Mouse (Mus musculus) embryonic facial prominence, embryonic 12.5 days (tissue): ENCODE measurements around the gene Trpm3. TPM values are rescaled to one million over a fixed set of nuclear protein-coding genes. Genes with fewer than 3 reads are reported as not detected.

Experiments
- ATAC-seq: fragments of 200-750 bp; cut with Nextera tagmentation; 2 replicates; pipeline ENCODE4 v1.8.0; 2017; ENCODE audit not compliant: insufficient number of reproducible peaks, insufficient read depth, low FRiP score, low TSS enrichment
- H3K27ac ChIP-seq: fragments of 300-500 bp; sonication (generic); 2 replicates; pipeline ENCODE4 v1.5.1; 2016; ENCODE audit warnings: mild to moderate bottlenecking
- H3K27me3 ChIP-seq: fragments of 300-500 bp; sonication (generic); 2 replicates; pipeline ENCODE4 v1.6.1; 2016; ENCODE audit warnings: mild to moderate bottlenecking, moderate library complexity
- H3K36me3 ChIP-seq: fragments of 300-500 bp; sonication (generic); 2 replicates; pipeline ENCODE4 v1.6.1; 2016; ENCODE audit warnings: mild to moderate bottlenecking
- H3K4me1 ChIP-seq: fragments of 300-500 bp; sonication (generic); 2 replicates; pipeline ENCODE4 v1.6.1; 2016
- H3K4me2 ChIP-seq: fragments of 300-500 bp; sonication (generic); replicated peaks from 2 replicates; pipeline ENCODE4 v1.6.1; 2016; ENCODE audit warnings: mild to moderate bottlenecking, moderate library complexity
- H3K4me3 ChIP-seq: fragments of 300-500 bp; sonication (generic); 2 replicates; pipeline ENCODE4 v1.5.1; 2016; ENCODE audit warnings: mild to moderate bottlenecking
- H3K9ac ChIP-seq: fragments of 300-500 bp; sonication (generic); 2 replicates; pipeline ENCODE4 v1.6.1; 2016; ENCODE audit warnings: mild to moderate bottlenecking, moderate library complexity
- H3K9me3 ChIP-seq: fragments of 300-500 bp; sonication (generic); 2 replicates; pipeline ENCODE4 v1.6.1; 2016; ENCODE audit warnings: mild to moderate bottlenecking, moderate library complexity
- WGBS: fragments of 180-500 bp; shearing (Covaris S2); methylation state at CpG from one replicate; pipeline ENCODE4 v1.1.7; 2016; 5-methylcytosine and 5-hydroxymethylcytosine counted together
- polyA plus RNA-seq: library from polyadenylated mRNA; unstranded; fragments of >200 nt; fragmentation: Nextera tagmentation; extraction: Ambion mirVana; gene quantifications from 2 replicates; pipeline ENCODE4 v1.2.1, GENCODE M21; 2016

Trpm3 gene
- polyA plus RNA-seq, 1 experiment from 2014 or later = 12.5 TPM

DNA sequence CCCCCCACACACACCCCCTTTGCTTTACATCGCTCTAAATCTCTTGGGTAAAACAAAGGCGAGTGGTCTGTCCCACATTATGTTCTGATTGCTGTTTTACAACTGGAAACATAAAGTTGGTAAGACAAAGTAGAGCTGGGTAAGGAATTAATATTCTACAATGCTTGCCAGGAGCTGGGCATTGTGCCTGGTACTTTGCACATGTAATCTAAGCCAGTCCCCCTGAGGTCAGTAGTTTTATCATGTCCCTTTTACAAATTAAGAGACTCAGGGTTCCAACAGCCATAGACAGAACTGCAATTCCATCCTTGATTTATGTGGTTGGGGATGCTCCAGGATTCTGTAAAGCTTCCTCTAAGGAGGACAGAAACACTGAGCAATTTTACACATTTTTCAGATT lies 591.0 kb downstream of the Trpm3 start:
- H3K4me2 ChIP-seq = no peak overlapping the region
- no peaks in the 10 kb centered on the region for H3K36me3 ChIP-seq
- H3K9ac ChIP-seq = no peak overlapping the region
- no peaks in the 10 kb centered on the region for H3K27me3 ChIP-seq
- H3K4me3 ChIP-seq = no peak overlapping the region
- no peak for ATAC-seq
- H3K9me3 ChIP-seq = no peaks in the 10 kb centered on the region
- 0 out of 2 replicates have a peak, but pooled peaks cover 3% of the 10 kb centered on the region for H3K4me1 ChIP-seq
- H3K27ac ChIP-seq = no peak overlapping the region
- 77% methylated on average over 2 of the region's 2 CpGs for WGBS

DNA sequence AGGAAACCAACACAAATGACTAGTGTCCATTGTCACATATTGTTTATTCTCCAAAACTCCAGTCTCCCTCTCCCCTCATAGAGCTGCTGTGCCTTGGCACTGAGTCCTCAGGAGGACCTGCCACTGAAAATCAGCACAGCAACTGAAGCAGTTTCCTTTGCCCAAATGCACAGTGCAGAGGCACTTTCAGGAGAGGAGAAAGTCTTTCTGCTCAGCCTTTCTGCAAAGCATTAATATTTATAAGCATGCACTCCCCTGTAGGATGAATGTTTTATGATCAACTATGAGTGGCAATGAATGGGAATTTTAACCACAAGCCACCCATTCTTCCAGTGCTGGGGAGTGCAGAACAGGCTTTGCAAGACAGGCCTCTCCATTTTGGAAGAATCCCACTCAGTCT lies 592.1 kb downstream of the Trpm3 start:
- Histone ChIP-seq H3K4me3 (no peak overlapping the region), H3K4me1 (0 out of 2 replicates have a peak, but pooled peaks cover 3% of the 10 kb centered on the region), H3K36me3 (no peaks in the 10 kb centered on the region), H3K9ac (no peak overlapping the region), H3K4me2 (no peak overlapping the region), H3K27me3 (no peaks in the 10 kb centered on the region), H3K27ac (no peak overlapping the region), H3K9me3 (no peaks in the 10 kb centered on the region)
- no peak for ATAC-seq

DNA sequence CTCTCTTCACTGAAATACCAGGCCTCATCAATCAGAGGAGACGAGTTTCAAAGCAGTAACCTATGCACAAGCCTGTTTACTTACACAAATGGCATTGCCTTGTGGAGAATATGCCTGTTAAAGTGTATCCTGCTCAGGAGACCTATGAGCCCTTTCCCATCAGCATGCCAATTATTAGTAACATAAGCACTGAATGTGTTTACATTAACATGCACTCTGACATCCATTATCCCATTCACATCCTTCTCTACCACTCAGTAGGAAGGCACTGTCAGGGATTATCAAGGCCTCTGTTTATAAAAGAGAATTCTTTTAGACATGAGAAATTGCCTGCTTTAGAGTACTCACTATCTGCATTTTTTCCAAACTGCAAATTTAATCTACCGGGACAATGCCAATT lies 598.0 kb downstream of the Trpm3 start:
- Histone ChIP-seq H3K4me2 (no peak overlapping the region), H3K9me3 (no peaks in the 10 kb centered on the region), H3K4me1 (0 out of 2 replicates have a peak, but pooled peaks cover 3% of the 10 kb centered on the region), H3K9ac (no peak overlapping the region), H3K27ac (no peak overlapping the region), H3K36me3 (no peaks in the 10 kb centered on the region), H3K4me3 (no peak overlapping the region), H3K27me3 (no peaks in the 10 kb centered on the region)
- no peak for ATAC-seq
- WGBS = 60% methylated on average over 2 of the region's 2 CpGs

DNA sequence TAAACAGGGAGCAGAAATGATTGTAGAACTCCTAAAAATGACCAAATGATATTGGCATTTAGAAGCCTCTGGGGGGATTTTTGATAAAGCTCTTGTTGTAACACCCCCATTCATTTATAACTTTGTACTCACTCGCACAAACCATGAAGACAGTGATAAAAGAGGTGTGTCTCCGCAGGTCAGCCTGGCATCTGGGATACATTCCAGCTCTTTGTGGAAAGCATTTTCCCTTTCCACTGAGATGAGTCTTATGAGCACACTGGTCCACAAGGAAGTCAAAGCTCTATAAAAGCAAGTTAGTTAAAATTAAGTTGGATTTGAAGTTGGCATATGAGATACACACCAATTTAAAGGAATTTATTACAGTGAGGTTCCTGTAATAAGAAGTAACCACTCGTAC lies 600.4 kb downstream of the Trpm3 start:
- no peak overlapping the region for H3K4me3 ChIP-seq
- H3K9me3 ChIP-seq = no peaks in the 10 kb centered on the region
- 86% methylated on average over 3 of the region's 3 CpGs for WGBS
- no peak overlapping the region for H3K9ac ChIP-seq
- no peaks in the 10 kb centered on the region for H3K36me3 ChIP-seq
- no peak overlapping the region for H3K27ac ChIP-seq
- no peaks in the 10 kb centered on the region for H3K27me3 ChIP-seq
- no peaks in the 10 kb centered on the region for H3K4me1 ChIP-seq
- ATAC-seq = no peak
- no peak overlapping the region for H3K4me2 ChIP-seq

DNA sequence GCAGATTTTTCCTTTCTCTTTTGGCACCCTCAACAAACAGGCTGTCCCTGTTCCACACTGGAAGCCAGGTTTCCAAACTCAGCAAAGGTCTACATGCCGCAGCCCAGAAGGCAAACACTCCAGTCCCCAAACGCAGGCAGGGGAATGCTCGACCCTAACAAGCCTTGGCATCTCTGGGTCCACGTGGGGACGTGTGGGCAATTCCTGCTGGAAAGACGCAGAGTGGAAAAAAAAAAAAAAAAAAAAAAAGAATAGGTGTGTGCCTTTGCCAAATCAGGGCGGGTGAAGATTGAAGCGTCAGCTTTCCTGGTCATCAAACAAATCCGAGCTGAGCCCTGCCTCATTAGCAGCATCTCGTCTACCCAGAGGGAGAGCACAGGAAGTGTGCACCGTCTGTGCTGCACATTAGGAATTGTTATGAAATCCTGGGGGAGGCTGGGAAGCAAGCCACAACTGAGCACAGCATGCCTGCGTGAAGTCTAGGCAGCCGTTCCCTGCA lies 614.5 kb downstream of the Trpm3 start:
- no peak overlapping the region for H3K9ac ChIP-seq
- H3K4me3 ChIP-seq = no peak overlapping the region
- ATAC-seq = peak; percentile 69; the same call in 1 of the 2 replicates
- H3K27ac ChIP-seq = no peak overlapping the region
- H3K36me3 ChIP-seq = no peaks in the 10 kb centered on the region
- 0 out of 2 replicates have a peak, but pooled peaks cover 2% of the 10 kb centered on the region for H3K4me1 ChIP-seq
- no peak overlapping the region for H3K4me2 ChIP-seq
- no peaks in the 10 kb centered on the region for H3K27me3 ChIP-seq
- no peaks in the 10 kb centered on the region for H3K9me3 ChIP-seq
- WGBS = 47% methylated on average over 13 of the region's 13 CpGs

DNA sequence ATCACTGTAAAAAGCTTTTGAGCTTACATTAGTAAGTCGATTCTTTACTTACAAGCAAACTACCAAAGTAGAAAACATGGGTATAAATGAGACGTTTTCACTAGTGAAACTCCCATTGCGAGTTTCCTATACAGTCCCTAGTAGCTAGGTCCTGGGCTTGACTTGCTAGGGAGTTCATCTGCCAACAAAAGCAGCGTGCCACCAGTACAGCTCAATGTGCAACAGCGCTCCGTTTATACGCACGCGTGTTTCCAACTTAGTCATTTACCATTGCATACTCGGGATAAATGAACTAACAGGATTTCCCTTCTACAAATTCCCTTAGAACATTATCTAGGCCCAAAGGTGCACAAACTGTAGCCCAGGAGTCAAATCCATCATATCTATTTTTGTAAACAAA lies 615.2 kb downstream of the Trpm3 start:
- Histone ChIP-seq H3K27me3 (no peaks in the 10 kb centered on the region), H3K4me3 (no peak overlapping the region), H3K9me3 (no peaks in the 10 kb centered on the region), H3K4me1 (0 out of 2 replicates have a peak, but pooled peaks cover 2% of the 10 kb centered on the region), H3K9ac (no peak overlapping the region), H3K4me2 (no peak overlapping the region), H3K27ac (no peak overlapping the region), H3K36me3 (no peaks in the 10 kb centered on the region)
- ATAC-seq = no peak
- 87% methylated on average over 10 of the region's 10 CpGs for WGBS

DNA sequence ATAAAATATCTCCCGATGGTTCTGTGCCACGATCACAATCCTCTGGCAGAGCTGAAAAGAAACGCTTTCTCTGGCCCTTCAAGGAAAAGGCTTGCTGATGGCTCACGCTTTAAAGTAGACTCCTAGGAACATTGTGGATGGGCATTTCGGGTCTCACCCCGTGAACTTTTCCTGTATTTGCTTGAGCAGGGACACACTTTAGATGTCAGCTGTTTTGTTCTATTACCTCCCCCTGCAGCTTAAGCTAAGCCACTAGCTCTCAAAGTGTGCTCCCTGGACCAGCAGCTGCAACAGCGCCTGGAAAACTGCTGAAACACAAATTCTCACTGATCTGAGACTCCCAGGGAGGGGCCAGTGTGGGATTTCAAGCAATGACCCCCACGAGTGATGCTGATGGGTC lies 615.7 kb downstream of the Trpm3 start:
- Histone ChIP-seq H3K27ac (no peak overlapping the region), H3K27me3 (no peaks in the 10 kb centered on the region), H3K4me2 (no peak overlapping the region), H3K4me1 (0 out of 2 replicates have a peak, but pooled peaks cover 2% of the 10 kb centered on the region), H3K9me3 (no peaks in the 10 kb centered on the region), H3K4me3 (no peak overlapping the region), H3K36me3 (no peaks in the 10 kb centered on the region), H3K9ac (no peak overlapping the region)
- 82% methylated on average over 8 of the region's 8 CpGs for WGBS
- ATAC-seq = no peak

DNA sequence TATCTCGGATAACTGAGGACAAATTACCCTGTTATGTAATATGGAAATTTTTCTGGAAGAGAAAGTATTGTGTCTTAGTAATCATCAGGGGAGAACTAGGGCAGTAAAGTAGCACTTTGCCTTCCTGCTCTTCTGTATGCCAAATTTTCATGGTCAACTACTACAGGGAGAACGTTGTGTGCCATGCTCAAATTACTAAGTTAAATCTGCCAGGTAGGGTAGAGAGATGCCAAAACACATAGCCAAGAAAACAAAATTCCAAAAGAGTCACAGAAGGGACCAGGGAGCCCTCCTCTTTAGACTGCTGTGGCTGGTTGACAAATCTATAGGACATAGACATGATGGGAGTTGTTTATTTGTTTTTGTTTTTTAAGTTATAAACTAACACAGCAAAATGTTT lies 619.6 kb downstream of the Trpm3 start:
- no peak overlapping the region for H3K27ac ChIP-seq
- H3K4me1 ChIP-seq = 0 out of 2 replicates have a peak, but pooled peaks cover 1% of the 10 kb centered on the region
- no peak overlapping the region for H3K9ac ChIP-seq
- H3K36me3 ChIP-seq = no peaks in the 10 kb centered on the region
- no peak overlapping the region for H3K4me2 ChIP-seq
- H3K4me3 ChIP-seq = no peak overlapping the region
- WGBS = 83% methylated on average over 2 of the region's 2 CpGs
- no peak for ATAC-seq
- H3K27me3 ChIP-seq = no peaks in the 10 kb centered on the region
- no peaks in the 10 kb centered on the region for H3K9me3 ChIP-seq

DNA sequence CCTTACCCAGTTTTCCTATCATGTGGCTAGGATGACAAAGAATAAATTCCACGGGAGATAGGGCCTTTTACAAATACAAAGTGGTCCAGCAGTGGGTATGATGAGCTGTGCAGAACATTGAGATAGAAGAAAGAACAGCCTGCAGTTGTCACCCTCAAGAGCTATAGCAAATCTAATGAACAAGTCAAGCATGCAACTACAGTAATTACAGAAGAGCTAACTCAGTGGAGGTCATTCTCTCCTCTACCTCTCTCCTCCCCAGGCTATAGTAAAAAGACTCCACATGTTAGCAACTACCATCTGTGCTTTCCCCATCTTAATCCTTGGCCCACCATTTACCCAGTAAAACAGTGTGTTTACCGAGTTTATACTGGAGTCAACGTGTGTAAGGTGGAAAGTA lies 629.4 kb downstream of the Trpm3 start:
- WGBS = 70% methylated on average over 3 of the region's 3 CpGs
- Histone ChIP-seq H3K36me3 (no peaks in the 10 kb centered on the region), H3K27ac (no peak overlapping the region), H3K27me3 (no peaks in the 10 kb centered on the region), H3K4me3 (no peak overlapping the region), H3K4me1 (no peaks in the 10 kb centered on the region), H3K9ac (no peak overlapping the region), H3K9me3 (no peaks in the 10 kb centered on the region), H3K4me2 (no peak overlapping the region)
- ATAC-seq = no peak

DNA sequence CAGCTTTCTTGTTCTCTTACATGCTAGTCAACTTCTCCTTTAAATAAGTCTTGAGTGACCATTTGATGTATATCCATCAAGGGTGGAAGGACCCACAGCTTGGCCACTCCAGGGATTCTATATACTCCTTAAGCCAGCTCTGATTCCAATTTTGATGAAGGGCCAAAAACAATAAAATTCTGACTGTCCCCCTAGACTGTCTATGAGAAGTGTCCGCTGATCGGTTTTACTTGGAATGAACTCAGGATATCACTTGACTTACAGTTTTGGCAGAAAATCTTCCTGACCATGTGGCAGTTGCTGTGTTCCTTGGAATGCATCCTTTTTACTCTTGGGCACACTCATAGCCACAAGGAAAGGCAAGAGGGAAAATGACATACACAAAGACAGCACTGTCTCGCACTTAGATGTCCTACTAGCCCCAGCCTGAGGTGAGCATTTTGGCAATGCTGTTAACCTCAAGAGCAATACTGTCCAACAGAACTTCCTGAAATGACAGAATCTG lies 636.4 kb downstream of the Trpm3 start:
- Histone ChIP-seq H3K27me3 (no peaks in the 10 kb centered on the region), H3K4me2 (no peak overlapping the region), H3K9ac (no peak overlapping the region), H3K36me3 (no peaks in the 10 kb centered on the region), H3K4me1 (no peaks in the 10 kb centered on the region), H3K27ac (no peak overlapping the region), H3K4me3 (no peak overlapping the region), H3K9me3 (no peaks in the 10 kb centered on the region)
- 94% methylated on average over 3 of the region's 3 CpGs for WGBS
- ATAC-seq = no peak

DNA sequence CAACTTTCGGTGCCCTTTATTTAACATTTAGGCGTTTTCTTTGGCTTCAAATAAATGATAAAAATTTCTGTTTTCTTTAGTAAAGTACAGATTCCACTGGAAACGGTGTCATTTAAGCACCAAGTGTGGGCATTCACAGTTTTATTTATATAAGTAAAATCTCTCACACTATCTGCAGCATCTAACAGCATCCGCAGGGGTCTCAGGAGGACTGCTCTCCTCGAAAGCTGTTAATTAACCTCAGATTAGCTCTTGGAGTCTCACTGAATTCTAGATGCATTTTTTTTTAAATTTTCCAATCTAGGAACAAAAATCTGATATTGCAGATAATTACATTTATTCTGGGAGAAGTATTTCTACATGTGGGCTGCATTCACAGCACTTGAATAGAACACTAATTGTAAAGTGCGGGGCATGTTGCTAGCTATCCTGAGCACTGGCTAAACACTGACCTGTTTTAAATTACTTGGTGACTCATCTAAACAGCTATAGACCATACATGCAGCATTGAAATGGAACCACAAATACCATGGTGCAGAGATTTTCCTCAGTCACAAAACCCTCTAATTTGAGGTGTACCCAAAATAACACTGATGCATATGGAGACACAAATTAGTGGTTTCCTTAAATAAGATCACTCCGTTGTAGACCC lies 641.5 kb downstream of the Trpm3 start:
- no peak for ATAC-seq
- 64% methylated on average over 7 of the region's 7 CpGs for WGBS

DNA sequence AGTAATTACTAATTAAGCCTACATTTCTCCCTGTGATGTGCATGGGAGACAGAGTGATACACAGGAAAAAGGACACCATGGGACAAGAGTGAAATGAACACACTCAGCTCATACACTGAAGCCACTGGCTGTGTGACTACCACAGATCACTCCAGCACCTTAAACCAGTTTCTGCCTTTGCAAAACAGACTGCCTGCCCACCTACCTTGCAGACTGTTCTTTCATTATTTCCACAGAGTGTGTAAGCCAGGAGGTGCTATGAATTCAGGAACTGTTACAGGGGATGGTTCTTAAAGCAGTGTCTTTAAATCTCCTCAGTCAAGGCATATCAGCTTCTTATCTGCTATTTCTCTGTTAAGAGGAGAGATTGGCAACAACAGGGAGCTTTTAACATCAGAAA lies 642.7 kb downstream of the Trpm3 start:
- H3K27ac ChIP-seq = no peak overlapping the region
- no peaks in the 10 kb centered on the region for H3K4me1 ChIP-seq
- no peak overlapping the region for H3K9ac ChIP-seq
- no peak for ATAC-seq
- no peaks in the 10 kb centered on the region for H3K9me3 ChIP-seq
- no peaks in the 10 kb centered on the region for H3K27me3 ChIP-seq
- H3K36me3 ChIP-seq = no peaks in the 10 kb centered on the region
- H3K4me3 ChIP-seq = no peak overlapping the region
- H3K4me2 ChIP-seq = no peak overlapping the region

More for the DNA sequence above, 641.5 kb downstream of the Trpm3 start:
- H3K27me3 ChIP-seq = no peaks in the 10 kb centered on the region
- no peaks in the 10 kb centered on the region for H3K9me3 ChIP-seq
- no peaks in the 10 kb centered on the region for H3K4me1 ChIP-seq
- H3K4me2 ChIP-seq = no peak overlapping the region
- H3K36me3 ChIP-seq = no peaks in the 10 kb centered on the region
- no peak overlapping the region for H3K4me3 ChIP-seq
- H3K9ac ChIP-seq = no peak overlapping the region
- H3K27ac ChIP-seq = no peak overlapping the region
